Mouse (Mus musculus): Measurements from ENCODE around the gene Pold3. TPM values are rescaled to one million over a fixed set of nuclear protein-coding genes. Genes with fewer than 3 reads are reported as not detected.

The Pold3 gene
- polyA plus RNA-seq, 1 experiment from 2014 or later = 94.5 TPM

DNA sequence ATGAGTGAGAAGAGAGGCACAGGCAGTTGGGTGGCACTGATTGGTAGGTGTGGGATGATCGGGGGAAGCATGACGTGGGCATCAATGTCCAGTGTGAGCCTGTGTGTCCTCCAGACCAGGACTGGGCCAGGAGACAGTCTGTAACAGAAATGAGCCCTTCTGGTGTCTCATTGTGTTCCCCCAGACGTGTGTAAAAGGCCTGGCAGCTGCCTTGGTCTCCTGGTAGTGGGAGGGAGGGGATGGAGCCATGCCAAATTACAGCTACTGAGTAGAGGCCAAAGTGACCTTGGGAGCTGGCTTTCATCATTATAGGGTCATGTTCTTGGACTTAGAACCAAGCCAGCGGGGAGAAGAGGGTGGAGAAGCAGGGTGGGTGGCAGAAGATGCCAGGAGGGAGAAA, 69.5 kb downstream of the Pold3 start:
- WGBS = 58% methylated on average over 4 of the region's 4 CpGs
- H3K4me3 ChIP-seq (ENCODE audit: low read depth, low read length) = no peak overlapping the region
- no peaks in the 10 kb centered on the region for H3K9me3 ChIP-seq (ENCODE audit: control insufficient read depth, low read length)

GRCm38 (mm10) chr7:100046486-100046885, 74.9 kb downstream of the Pold3 start:
- Histone ChIP-seq H3K4me1 (replicated peaks; ENCODE audit: control insufficient read depth, insufficient read depth, low read length) (no peaks in the 10 kb centered on the region), H3K4me2 (no peak overlapping the region), H3K36me3 (ENCODE audit: control insufficient read depth, insufficient read depth, low read length) (no peaks in the 10 kb centered on the region), H3K27ac (ENCODE audit: low read depth, low read length) (no peak overlapping the region), H3K9me3 (ENCODE audit: control insufficient read depth, low read length) (no peaks in the 10 kb centered on the region), H3K4me3 (ENCODE audit: low read depth, low read length) (no peak overlapping the region), H3K27me3 (replicated peaks; ENCODE audit: control insufficient read depth, insufficient read depth, low read length) (peaks cover 13% of the 10 kb centered on the region), H3K9ac (ENCODE audit: low read depth, low read length) (no peak overlapping the region)
- no peak for DNase-seq (ENCODE audit: low spot score)
- 68% methylated on average over 2 of the region's 2 CpGs for WGBS
- no peak for ATAC-seq (replicated peaks; ENCODE audit: low FRiP score)

More for the DNA sequence above, 69.5 kb downstream of the Pold3 start:
- no peak for DNase-seq (ENCODE audit: low spot score)
- H3K27me3 ChIP-seq (replicated peaks; ENCODE audit: control insufficient read depth, insufficient read depth, low read length) = no peaks in the 10 kb centered on the region
- H3K27ac ChIP-seq (ENCODE audit: low read depth, low read length) = no peak overlapping the region
- no peaks in the 10 kb centered on the region for H3K36me3 ChIP-seq (ENCODE audit: control insufficient read depth, insufficient read depth, low read length)
- H3K9ac ChIP-seq (ENCODE audit: low read depth, low read length) = no peak overlapping the region
- no peak overlapping the region for H3K4me2 ChIP-seq
- ATAC-seq (replicated peaks; ENCODE audit: low FRiP score) = no peak
- H3K4me1 ChIP-seq (replicated peaks; ENCODE audit: control insufficient read depth, insufficient read depth, low read length) = no peaks in the 10 kb centered on the region

- WGBS = 40% methylated on average over 4 of the region's 4 CpGs
- H3K36me3 ChIP-seq (ENCODE audit: control insufficient read depth, insufficient read depth, low read length) = no peaks in the 10 kb centered on the region
- no peak for DNase-seq (ENCODE audit: low spot score)
- no peak overlapping the region for H3K9ac ChIP-seq (ENCODE audit: low read depth, low read length)
- no peak overlapping the region for H3K4me2 ChIP-seq
- no peak overlapping the region for H3K27ac ChIP-seq (ENCODE audit: low read depth, low read length)
- no peak overlapping the region for H3K4me3 ChIP-seq (ENCODE audit: low read depth, low read length)
- H3K9me3 ChIP-seq (ENCODE audit: control insufficient read depth, low read length) = no peaks in the 10 kb centered on the region
- H3K27me3 ChIP-seq (replicated peaks; ENCODE audit: control insufficient read depth, insufficient read depth, low read length) = peaks cover 14% of the 10 kb centered on the region
- ATAC-seq (replicated peaks; ENCODE audit: low FRiP score) = no peak
- H3K4me1 ChIP-seq (replicated peaks; ENCODE audit: control insufficient read depth, insufficient read depth, low read length) = no peaks in the 10 kb centered on the region
These were observed 77.7 kb downstream of the Pold3 start for GRCm38 (mm10) chr7:100043605-100044031.

- no peaks in the 10 kb centered on the region for H3K4me1 ChIP-seq (replicated peaks; ENCODE audit: control insufficient read depth, insufficient read depth, low read length)
- no peak overlapping the region for H3K9ac ChIP-seq (ENCODE audit: low read depth, low read length)
- 83% methylated on average over 5 of the region's 5 CpGs for WGBS
- no peaks in the 10 kb centered on the region for H3K9me3 ChIP-seq (ENCODE audit: control insufficient read depth, low read length)
- no peak for ATAC-seq (replicated peaks; ENCODE audit: low FRiP score)
- DNase-seq (ENCODE audit: low spot score) = no peak
- no peaks in the 10 kb centered on the region for H3K36me3 ChIP-seq (ENCODE audit: control insufficient read depth, insufficient read depth, low read length)
- no peak overlapping the region for H3K4me2 ChIP-seq
- H3K27ac ChIP-seq (ENCODE audit: low read depth, low read length) = no peak overlapping the region
- no peak overlapping the region for H3K4me3 ChIP-seq (ENCODE audit: low read depth, low read length)
- H3K27me3 ChIP-seq (replicated peaks; ENCODE audit: control insufficient read depth, insufficient read depth, low read length) = peaks cover 14% of the 10 kb centered on the region
These were observed 78.3 kb downstream of the Pold3 start for GRCm38 (mm10) chr7:100043096-100043495.

DNA sequence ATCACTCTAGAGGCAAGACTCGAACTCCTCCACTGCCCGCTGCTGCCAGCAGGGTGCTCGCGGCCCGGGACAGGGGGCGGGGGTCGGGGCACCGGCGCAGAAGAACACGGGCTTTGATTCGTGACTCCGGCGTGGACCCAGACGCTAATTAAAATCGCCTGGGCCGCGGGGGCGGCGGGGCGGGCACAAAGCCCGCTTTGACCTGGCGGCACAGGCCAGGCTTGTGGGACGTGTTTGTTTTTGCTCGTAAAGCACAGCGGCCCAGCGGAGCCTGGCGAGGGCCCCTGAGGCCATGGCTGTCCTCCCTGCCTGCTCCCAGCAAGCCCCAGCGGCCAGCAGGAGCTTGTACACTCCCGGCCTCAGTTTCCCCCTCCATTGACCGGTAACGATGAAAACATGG, 79.2 kb downstream of the Pold3 start:
- no peaks in the 10 kb centered on the region for H3K9me3 ChIP-seq (ENCODE audit: control insufficient read depth, low read length)
- H3K27ac ChIP-seq (ENCODE audit: low read depth, low read length) = no peak overlapping the region
- DNase-seq (ENCODE audit: low spot score) = no peak
- peaks cover 14% of the 10 kb centered on the region for H3K27me3 ChIP-seq (replicated peaks; ENCODE audit: control insufficient read depth, insufficient read depth, low read length)
- no peak for ATAC-seq (replicated peaks; ENCODE audit: low FRiP score)
- H3K4me1 ChIP-seq (replicated peaks; ENCODE audit: control insufficient read depth, insufficient read depth, low read length) = no peaks in the 10 kb centered on the region
- H3K4me2 ChIP-seq = peak overlapping the region; percentile 38
- no peak overlapping the region for H3K4me3 ChIP-seq (ENCODE audit: low read depth, low read length)
- no peak overlapping the region for H3K9ac ChIP-seq (ENCODE audit: low read depth, low read length)
- 15% methylated on average over 30 of the region's 31 CpGs for WGBS
- H3K36me3 ChIP-seq (ENCODE audit: control insufficient read depth, insufficient read depth, low read length) = no peaks in the 10 kb centered on the region

- no peak for DNase-seq (ENCODE audit: low spot score)
- H3K27me3 ChIP-seq (replicated peaks; ENCODE audit: control insufficient read depth, insufficient read depth, low read length) = 0 out of 2 replicates have a peak, but pooled peaks cover 1% of the 10 kb centered on the region
- WGBS = 66% methylated on average over 3 of the region's 3 CpGs
- ATAC-seq (replicated peaks; ENCODE audit: low FRiP score) = no peak
- H3K4me2 ChIP-seq = no peak overlapping the region
- H3K36me3 ChIP-seq (ENCODE audit: control insufficient read depth, insufficient read depth, low read length) = no peaks in the 10 kb centered on the region
- no peaks in the 10 kb centered on the region for H3K4me1 ChIP-seq (replicated peaks; ENCODE audit: control insufficient read depth, insufficient read depth, low read length)
- no peak overlapping the region for H3K27ac ChIP-seq (ENCODE audit: low read depth, low read length)
- H3K9ac ChIP-seq (ENCODE audit: low read depth, low read length) = no peak overlapping the region
- H3K4me3 ChIP-seq (ENCODE audit: low read depth, low read length) = no peak overlapping the region
- no peaks in the 10 kb centered on the region for H3K9me3 ChIP-seq (ENCODE audit: control insufficient read depth, low read length)
These were observed 84.9 kb downstream of the Pold3 start for GRCm38 (mm10) chr7:100036495-100036894.

DNA sequence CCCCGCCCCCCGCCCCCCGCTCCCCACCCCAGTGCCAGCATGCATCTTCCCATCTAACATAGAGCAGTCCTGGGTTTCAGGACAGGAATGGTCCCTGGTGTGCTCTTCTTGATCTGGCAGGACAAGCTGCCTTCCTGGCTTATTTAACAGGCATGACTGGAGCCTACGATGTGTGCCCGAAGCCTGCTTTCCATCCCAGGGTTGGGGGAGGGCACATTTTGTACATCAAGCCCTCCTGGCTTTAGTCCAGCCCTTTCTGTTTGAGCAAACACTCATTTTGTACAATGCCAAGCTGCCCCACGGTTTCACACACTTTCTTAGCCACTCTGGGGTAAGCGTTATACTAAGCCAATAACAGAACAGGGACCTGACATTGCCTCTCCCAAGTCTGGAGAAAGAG, 85.3 kb downstream of the Pold3 start:
- Histone ChIP-seq H3K4me1 (replicated peaks; ENCODE audit: control insufficient read depth, insufficient read depth, low read length) (no peaks in the 10 kb centered on the region), H3K4me3 (ENCODE audit: low read depth, low read length) (no peak overlapping the region), H3K27me3 (replicated peaks; ENCODE audit: control insufficient read depth, insufficient read depth, low read length) (no peaks in the 10 kb centered on the region), H3K36me3 (ENCODE audit: control insufficient read depth, insufficient read depth, low read length) (no peaks in the 10 kb centered on the region), H3K27ac (ENCODE audit: low read depth, low read length) (no peak overlapping the region), H3K4me2 (no peak overlapping the region), H3K9me3 (ENCODE audit: control insufficient read depth, low read length) (no peaks in the 10 kb centered on the region), H3K9ac (ENCODE audit: low read depth, low read length) (no peak overlapping the region)
- no peak for DNase-seq (ENCODE audit: low spot score)
- no peak for ATAC-seq (replicated peaks; ENCODE audit: low FRiP score)
- WGBS = 77% methylated on average over 7 of the region's 7 CpGs

DNA sequence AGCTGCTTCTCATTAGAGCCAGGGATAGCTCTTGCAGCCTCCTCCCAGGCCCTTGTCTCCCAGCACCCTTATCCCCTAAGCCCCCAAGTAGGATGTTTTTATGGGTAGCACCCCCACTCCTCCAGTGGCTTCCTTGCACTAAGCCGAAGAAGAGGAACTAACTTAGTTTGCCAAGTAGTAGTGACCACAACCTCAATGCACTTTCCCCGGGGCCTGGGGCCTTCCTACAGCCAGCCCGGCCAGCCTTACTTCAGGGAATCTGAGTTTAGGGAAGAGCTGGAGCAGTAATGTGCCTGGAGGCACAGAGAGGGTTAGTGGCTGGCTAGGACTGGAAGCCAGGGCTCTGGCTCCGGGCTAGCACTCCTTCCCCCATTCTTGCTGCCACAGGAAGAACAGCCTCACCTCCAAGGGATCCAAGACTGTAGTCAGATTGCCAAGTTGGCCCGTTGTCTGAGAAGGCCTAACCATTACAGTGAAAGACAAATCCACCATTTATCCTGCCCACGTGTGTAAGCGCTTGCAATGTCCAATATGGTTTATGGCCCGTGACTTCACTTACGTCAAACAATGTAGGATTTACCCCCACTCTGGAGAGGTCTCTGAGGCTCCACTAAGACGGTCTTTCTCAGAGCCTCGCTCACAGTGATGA, 86.4 kb downstream of the Pold3 start:
- WGBS = 70% methylated on average over 11 of the region's 11 CpGs
- H3K4me3 ChIP-seq (ENCODE audit: low read depth, low read length) = no peak overlapping the region
- no peaks in the 10 kb centered on the region for H3K36me3 ChIP-seq (ENCODE audit: control insufficient read depth, insufficient read depth, low read length)
- H3K4me1 ChIP-seq (replicated peaks; ENCODE audit: control insufficient read depth, insufficient read depth, low read length) = no peaks in the 10 kb centered on the region
- no peak overlapping the region for H3K27ac ChIP-seq (ENCODE audit: low read depth, low read length)
- ATAC-seq (replicated peaks; ENCODE audit: low FRiP score) (no peak), DNase-seq (ENCODE audit: low spot score) (no peak)
- no peak overlapping the region for H3K9ac ChIP-seq (ENCODE audit: low read depth, low read length)
- no peaks in the 10 kb centered on the region for H3K27me3 ChIP-seq (replicated peaks; ENCODE audit: control insufficient read depth, insufficient read depth, low read length)
- H3K9me3 ChIP-seq (ENCODE audit: control insufficient read depth, low read length) = no peaks in the 10 kb centered on the region
- H3K4me2 ChIP-seq = no peak overlapping the region

DNA sequence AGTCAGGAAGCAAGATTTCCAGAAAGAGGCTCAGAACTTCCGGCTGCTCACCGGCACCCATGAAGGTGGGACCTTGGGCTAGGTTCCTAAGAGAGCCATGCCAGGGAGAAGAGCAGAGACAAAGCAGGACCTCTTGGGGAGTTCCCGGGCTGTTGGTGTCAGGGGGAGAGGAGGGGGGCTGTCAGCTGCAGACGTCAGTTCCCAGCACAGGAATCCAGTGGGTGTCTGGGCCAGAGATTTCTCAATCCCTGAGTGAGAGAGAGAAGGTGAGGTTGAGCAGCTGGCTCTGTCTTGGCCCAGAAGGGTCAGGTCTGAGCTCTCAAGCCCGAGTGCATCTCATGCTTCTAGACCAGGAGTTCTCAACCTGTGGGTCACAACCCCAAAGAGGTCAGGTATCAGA, 87.7 kb downstream of the Pold3 start:
- ATAC-seq (replicated peaks; ENCODE audit: low FRiP score) = no peak
- 46% methylated on average over 5 of the region's 5 CpGs for WGBS
- no peak for DNase-seq (ENCODE audit: low spot score)
- no peak overlapping the region for H3K4me2 ChIP-seq
- H3K9ac ChIP-seq (ENCODE audit: low read depth, low read length) = no peak overlapping the region
- no peak overlapping the region for H3K27ac ChIP-seq (ENCODE audit: low read depth, low read length)
- H3K4me3 ChIP-seq (ENCODE audit: low read depth, low read length) = no peak overlapping the region
- H3K9me3 ChIP-seq (ENCODE audit: control insufficient read depth, low read length) = no peaks in the 10 kb centered on the region
- H3K4me1 ChIP-seq (replicated peaks; ENCODE audit: control insufficient read depth, insufficient read depth, low read length) = no peaks in the 10 kb centered on the region
- H3K36me3 ChIP-seq (ENCODE audit: control insufficient read depth, insufficient read depth, low read length) = no peaks in the 10 kb centered on the region
- no peaks in the 10 kb centered on the region for H3K27me3 ChIP-seq (replicated peaks; ENCODE audit: control insufficient read depth, insufficient read depth, low read length)

Measured in liver, embryonic 11.5 days (tissue).